Mouse (Mus musculus): ENCODE results near the gene Srgap1. TPM values are rescaled to one million over a fixed set of nuclear protein-coding genes. Genes with fewer than 3 reads are reported as not detected.

Srgap1 gene
- polyA plus RNA-seq, 1 experiment from 2014 or later: 1.1 TPM

DNA sequence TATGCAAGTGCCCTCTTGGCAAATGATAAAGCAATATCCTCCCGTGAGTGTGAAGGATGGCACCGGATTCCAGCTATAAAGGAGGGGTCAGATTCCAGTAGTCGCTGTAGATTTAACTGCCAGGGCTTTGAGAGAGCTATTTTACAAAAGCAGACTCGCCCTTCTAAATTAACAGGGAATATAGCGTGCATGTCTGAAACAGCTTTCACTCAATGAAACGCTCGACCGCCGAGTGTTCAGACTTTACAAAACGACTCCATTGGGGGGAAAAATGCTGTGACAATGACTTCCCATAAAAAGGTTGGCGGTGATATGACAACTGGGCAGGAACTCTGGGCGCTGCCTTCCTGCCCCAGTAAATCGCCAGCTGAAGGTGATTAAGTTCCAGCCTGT, 608 bp downstream of the Srgap1 start:
- H3K4me1 ChIP-seq (ENCODE audit: control insufficient read depth, low read depth, low read length): no peaks in the 10 kb centered on the region; the same call in 1 of the 2 replicates
- no peaks in the 10 kb centered on the region for H3K36me3 ChIP-seq (ENCODE audit: control insufficient read depth, insufficient read depth)
- H3K4me3 ChIP-seq (ENCODE audit: low read depth, low read length): peak overlapping the region; percentile 62
- ATAC-seq (ENCODE audit: low read depth): no peak
- peaks cover 24% of the 10 kb centered on the region for H3K27me3 ChIP-seq (ENCODE audit: control insufficient read depth, insufficient read depth, low read depth, low read length)
- H3K27ac ChIP-seq (ENCODE audit: low read length): no peak overlapping the region
- peak overlapping the region; percentile 61 for H3K4me2 ChIP-seq (ENCODE audit: low read depth, low read length)
- H3K9ac ChIP-seq (ENCODE audit: low read depth, low read length): peak overlapping the region; percentile 40
- H3K9me3 ChIP-seq (replicated peaks; ENCODE audit: control insufficient read depth, low read length): no peaks in the 10 kb centered on the region
- WGBS (ENCODE audit: insufficient replicate concordance): 2% methylated on average over 13 of the region's 13 CpGs

DNA sequence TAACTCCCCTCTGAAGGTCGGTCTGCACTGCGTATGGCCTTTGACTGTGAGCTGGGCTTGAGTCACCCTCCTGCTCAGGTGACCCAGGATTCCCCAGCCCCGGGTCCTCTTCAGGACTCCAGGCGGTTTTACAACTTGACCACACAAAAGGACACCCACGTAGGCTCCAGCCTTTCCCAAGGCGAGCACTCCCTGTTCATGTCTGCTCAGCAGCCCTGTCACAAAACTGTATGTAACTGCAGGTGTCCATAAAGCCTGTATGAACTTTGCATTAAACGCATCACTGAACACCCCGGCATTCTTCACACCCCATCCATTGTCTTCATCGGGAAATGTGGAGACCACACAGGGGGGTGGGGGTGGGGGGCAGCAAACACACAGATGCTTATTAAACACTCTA, 1.2 kb downstream of the Srgap1 start:
- Histone ChIP-seq H3K4me1 (ENCODE audit: control insufficient read depth, low read depth, low read length) (no peaks in the 10 kb centered on the region; the same call in 1 of the 2 replicates), H3K9ac (ENCODE audit: low read depth, low read length) (peak overlapping the region; percentile 16; the same call in 1 of the 2 replicates), H3K27ac (ENCODE audit: low read length) (no peak overlapping the region), H3K36me3 (ENCODE audit: control insufficient read depth, insufficient read depth) (no peaks in the 10 kb centered on the region), H3K4me3 (ENCODE audit: low read depth, low read length) (peak overlapping the region; percentile 62), H3K9me3 (replicated peaks; ENCODE audit: control insufficient read depth, low read length) (no peaks in the 10 kb centered on the region), H3K27me3 (ENCODE audit: control insufficient read depth, insufficient read depth, low read depth, low read length) (peaks cover 24% of the 10 kb centered on the region), H3K4me2 (ENCODE audit: low read depth, low read length) (peak overlapping the region; percentile 61)
- 37% methylated on average over 9 of the region's 9 CpGs for WGBS (ENCODE audit: insufficient replicate concordance)
- no peak for ATAC-seq (ENCODE audit: low read depth)

DNA sequence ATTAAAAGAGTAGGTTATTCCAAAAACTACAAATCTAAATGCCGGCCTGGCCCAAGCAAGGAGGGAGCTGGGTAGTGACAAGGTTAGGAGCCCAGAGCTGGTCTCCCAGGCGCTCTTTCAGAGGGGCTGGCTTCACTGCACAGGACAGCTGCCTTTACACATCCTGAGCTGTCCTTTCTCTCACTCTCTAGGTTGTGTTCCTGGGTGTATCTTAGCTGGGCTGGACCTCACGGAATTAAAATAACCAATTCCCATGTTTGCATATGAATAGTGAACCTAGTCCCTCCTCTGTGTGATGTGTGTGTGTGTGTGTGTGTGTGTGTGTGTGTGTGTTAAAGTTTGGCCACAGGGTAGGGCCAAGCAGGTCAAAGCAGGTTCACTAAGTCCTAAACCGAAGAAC, 2.2 kb downstream of the Srgap1 start:
- WGBS (ENCODE audit: insufficient replicate concordance): 49% methylated on average over 4 of the region's 4 CpGs
- H3K4me1 ChIP-seq (ENCODE audit: control insufficient read depth, low read depth, low read length): no peaks in the 10 kb centered on the region; the same call in 1 of the 2 replicates
- no peaks in the 10 kb centered on the region for H3K9me3 ChIP-seq (replicated peaks; ENCODE audit: control insufficient read depth, low read length)
- no peak overlapping the region for H3K9ac ChIP-seq (ENCODE audit: low read depth, low read length)
- no peaks in the 10 kb centered on the region for H3K36me3 ChIP-seq (ENCODE audit: control insufficient read depth, insufficient read depth)
- H3K4me3 ChIP-seq (ENCODE audit: low read depth, low read length): no peak overlapping the region
- ATAC-seq (ENCODE audit: low read depth): no peak
- H3K27me3 ChIP-seq (ENCODE audit: control insufficient read depth, insufficient read depth, low read depth, low read length): peaks cover 24% of the 10 kb centered on the region
- H3K27ac ChIP-seq (ENCODE audit: low read length): no peak overlapping the region
- no peak overlapping the region for H3K4me2 ChIP-seq (ENCODE audit: low read depth, low read length)

DNA sequence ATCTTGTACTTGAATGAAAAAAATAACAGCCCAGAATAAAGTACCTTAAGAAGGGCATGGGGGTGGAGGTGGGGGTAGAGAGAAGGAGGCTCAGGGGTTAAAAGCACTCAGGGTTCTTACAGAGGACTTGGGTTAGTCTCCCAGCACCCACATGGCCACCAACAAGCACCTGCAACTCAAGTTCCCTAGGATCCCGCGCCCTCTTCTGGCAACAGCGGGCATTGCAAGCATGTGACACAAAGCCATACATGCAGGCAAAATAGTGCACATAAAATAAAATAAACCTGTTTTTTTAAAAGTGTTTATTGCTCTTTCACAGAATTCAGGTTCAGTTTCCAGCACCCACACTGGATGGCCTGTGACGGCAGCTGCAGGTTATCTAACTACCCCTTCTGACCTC, 6.7 kb downstream of the Srgap1 start:
- H3K4me2 ChIP-seq (ENCODE audit: low read depth, low read length): no peak overlapping the region
- no peak overlapping the region for H3K4me3 ChIP-seq (ENCODE audit: low read depth, low read length)
- H3K9ac ChIP-seq (ENCODE audit: low read depth, low read length): no peak overlapping the region
- no peak for ATAC-seq (ENCODE audit: low read depth)
- H3K27me3 ChIP-seq (ENCODE audit: control insufficient read depth, insufficient read depth, low read depth, low read length): no peaks in the 10 kb centered on the region
- 44% methylated on average over 4 of the region's 4 CpGs for WGBS (ENCODE audit: insufficient replicate concordance)
- no peaks in the 10 kb centered on the region for H3K36me3 ChIP-seq (ENCODE audit: control insufficient read depth, insufficient read depth)
- no peaks in the 10 kb centered on the region; the same call in 1 of the 2 replicates for H3K4me1 ChIP-seq (ENCODE audit: control insufficient read depth, low read depth, low read length)
- H3K9me3 ChIP-seq (replicated peaks; ENCODE audit: control insufficient read depth, low read length): no peaks in the 10 kb centered on the region
- H3K27ac ChIP-seq (ENCODE audit: low read length): no peak overlapping the region

DNA sequence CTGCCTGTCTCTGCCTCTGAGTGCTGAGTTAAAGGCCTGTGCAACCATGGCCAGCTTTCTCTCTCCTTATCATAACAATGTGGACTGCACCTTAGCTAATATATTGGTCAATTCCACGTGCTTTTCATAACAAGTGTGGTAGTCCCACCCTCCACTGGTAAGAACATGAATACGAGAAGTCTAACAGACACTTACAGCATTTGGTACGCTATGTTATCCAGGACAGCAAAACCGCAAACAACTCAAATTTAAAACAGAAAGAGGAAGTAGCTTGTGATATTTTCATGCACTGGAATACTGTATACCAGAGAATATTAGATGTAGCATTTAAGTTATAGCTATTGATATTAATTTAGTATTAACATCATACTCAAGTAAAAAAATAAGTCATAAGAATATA, 7.5 kb downstream of the Srgap1 start:
- WGBS (ENCODE audit: insufficient replicate concordance): 50% methylated on average over 4 of the region's 4 CpGs
- Histone ChIP-seq H3K27me3 (ENCODE audit: control insufficient read depth, insufficient read depth, low read depth, low read length) (no peaks in the 10 kb centered on the region), H3K4me3 (ENCODE audit: low read depth, low read length) (no peak overlapping the region), H3K4me1 (ENCODE audit: control insufficient read depth, low read depth, low read length) (no peaks in the 10 kb centered on the region; the same call in 1 of the 2 replicates), H3K4me2 (ENCODE audit: low read depth, low read length) (no peak overlapping the region), H3K9ac (ENCODE audit: low read depth, low read length) (no peak overlapping the region), H3K36me3 (ENCODE audit: control insufficient read depth, insufficient read depth) (no peaks in the 10 kb centered on the region), H3K27ac (ENCODE audit: low read length) (no peak overlapping the region), H3K9me3 (replicated peaks; ENCODE audit: control insufficient read depth, low read length) (no peaks in the 10 kb centered on the region)
- ATAC-seq (ENCODE audit: low read depth): no peak

DNA sequence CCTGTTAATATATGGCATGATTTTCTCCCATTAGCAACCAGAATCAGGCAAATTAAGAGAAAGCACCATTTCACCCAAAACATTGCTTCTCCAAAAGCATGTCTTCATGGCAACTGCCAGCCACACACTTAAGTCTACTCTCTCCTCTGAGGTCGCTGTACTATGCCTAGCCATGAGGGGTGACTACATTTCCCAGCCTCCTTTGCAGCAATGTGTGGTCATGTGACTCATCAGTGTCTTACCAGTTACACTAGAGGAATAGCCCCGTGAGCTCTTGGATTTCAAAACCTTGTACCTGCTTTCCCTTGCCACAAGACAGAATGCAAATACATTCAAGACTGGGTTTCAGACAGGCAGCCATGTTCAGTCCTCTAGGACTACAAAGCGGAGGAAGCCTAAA, 8.6 kb downstream of the Srgap1 start:
- H3K4me3 ChIP-seq (ENCODE audit: low read depth, low read length): no peak overlapping the region
- H3K27ac ChIP-seq (ENCODE audit: low read length): no peak overlapping the region
- H3K36me3 ChIP-seq (ENCODE audit: control insufficient read depth, insufficient read depth): no peaks in the 10 kb centered on the region
- 0 out of 2 replicates have a peak overlapping the region, but pooled peaks have one; percentile 7 for H3K4me2 ChIP-seq (ENCODE audit: low read depth, low read length)
- H3K9ac ChIP-seq (ENCODE audit: low read depth, low read length): no peak overlapping the region
- ATAC-seq (ENCODE audit: low read depth): peak; percentile 67
- WGBS (ENCODE audit: insufficient replicate concordance): 37% methylated on average over 3 of the region's 3 CpGs
- no peaks in the 10 kb centered on the region for H3K27me3 ChIP-seq (ENCODE audit: control insufficient read depth, insufficient read depth, low read depth, low read length)
- no peaks in the 10 kb centered on the region for H3K9me3 ChIP-seq (replicated peaks; ENCODE audit: control insufficient read depth, low read length)
- H3K4me1 ChIP-seq (ENCODE audit: control insufficient read depth, low read depth, low read length): no peaks in the 10 kb centered on the region; the same call in 1 of the 2 replicates

DNA sequence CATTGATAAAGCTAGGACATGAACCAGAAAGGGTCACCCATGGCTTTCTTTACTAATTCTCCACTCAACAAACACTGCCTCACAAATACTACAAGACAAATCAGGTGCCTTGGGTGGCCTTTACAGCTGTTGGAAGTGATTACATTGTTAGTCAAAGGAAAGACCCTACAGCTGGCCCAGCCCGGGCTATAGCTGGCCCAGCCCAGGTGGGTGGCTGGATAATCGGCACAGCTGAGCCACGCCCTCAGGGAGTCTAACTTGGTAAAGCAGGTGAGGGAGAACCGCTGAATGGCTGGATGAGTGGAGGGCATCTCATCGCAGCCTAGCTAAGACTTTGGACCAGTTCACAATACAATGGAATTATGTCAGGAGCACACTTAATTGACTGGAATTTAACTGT, 13.8 kb downstream of the Srgap1 start:
- WGBS (ENCODE audit: insufficient replicate concordance): 63% methylated on average over 5 of the region's 5 CpGs
- H3K4me3 ChIP-seq (ENCODE audit: low read depth, low read length): no peak overlapping the region
- ATAC-seq (ENCODE audit: low read depth): no peak
- no peak overlapping the region for H3K4me2 ChIP-seq (ENCODE audit: low read depth, low read length)
- H3K36me3 ChIP-seq (ENCODE audit: control insufficient read depth, insufficient read depth): no peaks in the 10 kb centered on the region
- no peak overlapping the region for H3K27ac ChIP-seq (ENCODE audit: low read length)
- H3K27me3 ChIP-seq (ENCODE audit: control insufficient read depth, insufficient read depth, low read depth, low read length): no peaks in the 10 kb centered on the region
- no peaks in the 10 kb centered on the region for H3K9me3 ChIP-seq (replicated peaks; ENCODE audit: control insufficient read depth, low read length)
- H3K9ac ChIP-seq (ENCODE audit: low read depth, low read length): no peak overlapping the region
- no peaks in the 10 kb centered on the region; the same call in 1 of the 2 replicates for H3K4me1 ChIP-seq (ENCODE audit: control insufficient read depth, low read depth, low read length)

DNA sequence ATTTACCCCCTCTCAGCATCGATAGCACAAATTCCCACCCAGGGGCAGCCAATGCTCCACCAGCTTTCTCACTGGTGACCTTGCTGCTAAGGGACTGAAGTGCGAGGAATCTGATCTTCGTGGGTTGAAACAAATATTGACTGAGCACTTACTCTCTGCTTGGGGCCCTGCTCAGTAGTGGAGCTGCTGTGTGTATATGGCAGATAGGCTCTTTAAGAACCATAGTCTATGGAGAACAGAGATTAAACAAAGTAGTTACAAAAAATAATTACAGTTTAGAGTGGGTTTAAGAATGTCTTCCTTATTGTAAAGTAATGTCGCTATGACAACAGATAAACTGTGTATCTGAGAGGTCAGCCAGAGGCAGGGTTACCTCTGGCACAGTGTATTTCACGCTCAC, 16.7 kb downstream of the Srgap1 start:
- no peak overlapping the region for H3K4me3 ChIP-seq (ENCODE audit: low read depth, low read length)
- no peak for ATAC-seq (ENCODE audit: low read depth)
- H3K27ac ChIP-seq (ENCODE audit: low read length): no peak overlapping the region
- no peaks in the 10 kb centered on the region; the same call in 1 of the 2 replicates for H3K4me1 ChIP-seq (ENCODE audit: control insufficient read depth, low read depth, low read length)
- H3K9ac ChIP-seq (ENCODE audit: low read depth, low read length): no peak overlapping the region
- H3K4me2 ChIP-seq (ENCODE audit: low read depth, low read length): no peak overlapping the region
- no peaks in the 10 kb centered on the region for H3K9me3 ChIP-seq (replicated peaks; ENCODE audit: control insufficient read depth, low read length)
- no peaks in the 10 kb centered on the region for H3K36me3 ChIP-seq (ENCODE audit: control insufficient read depth, insufficient read depth)
- H3K27me3 ChIP-seq (ENCODE audit: control insufficient read depth, insufficient read depth, low read depth, low read length): no peaks in the 10 kb centered on the region
- 55% methylated on average over 5 of the region's 5 CpGs for WGBS (ENCODE audit: insufficient replicate concordance)

DNA sequence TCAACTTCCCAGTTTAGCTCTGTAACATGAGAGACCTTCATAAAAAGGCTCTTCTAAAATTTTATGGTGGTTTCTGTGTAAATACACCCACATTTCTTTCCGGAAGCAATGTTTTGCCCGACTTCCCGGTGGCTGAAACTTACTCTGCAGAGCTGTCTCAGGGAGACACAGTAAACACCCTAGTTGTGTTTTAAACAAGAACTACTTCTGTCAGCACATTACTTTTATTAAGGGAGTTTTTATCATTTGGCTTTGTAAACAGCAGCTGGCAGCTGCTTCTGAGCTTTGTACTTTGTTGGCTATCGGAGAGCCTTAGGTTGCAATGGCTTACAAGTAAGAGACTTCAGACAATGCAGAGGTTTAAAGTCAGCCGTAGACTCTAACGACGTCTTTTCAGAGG, 17.4 kb downstream of the Srgap1 start:
- H3K36me3 ChIP-seq (ENCODE audit: control insufficient read depth, insufficient read depth): no peaks in the 10 kb centered on the region
- no peaks in the 10 kb centered on the region for H3K27me3 ChIP-seq (ENCODE audit: control insufficient read depth, insufficient read depth, low read depth, low read length)
- H3K27ac ChIP-seq (ENCODE audit: low read length): no peak overlapping the region
- no peak overlapping the region for H3K4me3 ChIP-seq (ENCODE audit: low read depth, low read length)
- no peaks in the 10 kb centered on the region; the same call in 1 of the 2 replicates for H3K4me1 ChIP-seq (ENCODE audit: control insufficient read depth, low read depth, low read length)
- no peak overlapping the region for H3K9ac ChIP-seq (ENCODE audit: low read depth, low read length)
- no peak for ATAC-seq (ENCODE audit: low read depth)
- 0 out of 2 replicates have a peak overlapping the region, but pooled peaks have one; percentile 17 for H3K4me2 ChIP-seq (ENCODE audit: low read depth, low read length)
- H3K9me3 ChIP-seq (replicated peaks; ENCODE audit: control insufficient read depth, low read length): no peaks in the 10 kb centered on the region
- 48% methylated on average over 7 of the region's 7 CpGs for WGBS (ENCODE audit: insufficient replicate concordance)

Measured in liver, embryonic 16.5 days (tissue).